Mouse (Mus musculus) right cerebral cortex, postnatal 4 days (tissue): Measurements from ENCODE around the gene Zhx3.

Source experiments
- DNase-seq: peaks from one replicate; pipeline ENCODE4 v3.0.0-alpha.2; 2022

Gene Zhx3

DNA sequence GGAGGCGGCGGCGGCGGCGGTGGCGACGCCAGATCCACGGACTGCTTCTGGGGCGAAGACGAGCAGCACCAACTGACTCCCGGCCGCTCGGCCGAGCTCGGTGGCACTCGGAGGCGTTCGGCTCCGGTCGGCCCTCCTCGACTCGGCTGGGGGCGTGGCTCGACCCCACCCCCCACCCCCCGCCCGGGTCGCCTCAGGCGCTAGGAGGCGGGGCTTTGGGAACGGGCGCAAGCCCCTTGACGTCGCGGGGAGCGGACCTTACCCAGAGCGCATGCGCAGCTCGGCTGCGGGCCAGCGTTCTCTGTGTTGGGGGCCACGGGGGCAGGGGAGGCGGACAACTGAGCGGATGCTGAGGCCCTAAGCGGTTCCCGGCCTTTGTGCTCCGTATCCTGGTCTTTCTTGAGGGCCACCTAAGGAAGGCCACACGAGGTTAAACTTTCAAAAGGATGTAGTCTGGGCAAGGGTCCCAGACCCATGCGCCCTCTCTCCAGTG is at the start of gene Zhx3:
Gene Zhx3 (minus strand): TSS at position 109 of the 493 bp plus-strand sequence.
- DNase-seq = peak; percentile 89

DNA sequence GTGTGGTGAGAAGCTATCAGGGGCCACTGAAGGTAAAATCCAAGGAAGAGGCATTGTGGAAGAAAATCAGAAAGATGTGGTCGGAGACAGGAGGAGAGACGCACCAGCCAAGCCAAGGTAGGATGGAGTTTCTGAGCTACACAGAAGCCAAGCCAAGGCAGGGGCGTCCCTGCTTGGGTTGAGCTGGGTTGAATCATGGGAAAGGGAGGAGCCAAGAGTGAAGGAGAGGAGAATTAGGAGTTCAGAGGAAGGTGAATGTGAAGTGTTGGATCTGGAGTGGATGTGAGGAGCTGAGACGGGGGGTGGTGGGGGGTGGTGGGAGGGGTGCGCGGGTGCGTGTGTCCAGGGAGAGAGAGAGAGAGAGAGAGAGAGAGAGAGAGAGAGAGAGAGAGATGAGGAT is 48.5 kb upstream of the Zhx3 start:
- DNase-seq = no peak

DNA sequence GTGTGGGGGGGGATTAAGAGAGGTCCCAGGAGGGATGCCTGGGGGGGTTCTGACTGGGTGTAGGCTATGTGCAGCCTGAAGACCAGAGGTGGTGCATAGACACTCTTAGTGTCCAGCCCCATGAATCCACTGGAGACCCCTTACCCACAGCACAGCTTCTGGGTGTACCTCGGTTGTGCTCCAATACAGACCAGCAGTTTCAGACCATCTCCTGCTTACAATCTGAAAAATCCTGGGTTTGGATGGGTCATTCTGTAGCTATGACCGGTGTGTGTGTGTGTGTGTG is 46.1 kb upstream of the Zhx3 start:
- DNase-seq = no peak

DNA sequence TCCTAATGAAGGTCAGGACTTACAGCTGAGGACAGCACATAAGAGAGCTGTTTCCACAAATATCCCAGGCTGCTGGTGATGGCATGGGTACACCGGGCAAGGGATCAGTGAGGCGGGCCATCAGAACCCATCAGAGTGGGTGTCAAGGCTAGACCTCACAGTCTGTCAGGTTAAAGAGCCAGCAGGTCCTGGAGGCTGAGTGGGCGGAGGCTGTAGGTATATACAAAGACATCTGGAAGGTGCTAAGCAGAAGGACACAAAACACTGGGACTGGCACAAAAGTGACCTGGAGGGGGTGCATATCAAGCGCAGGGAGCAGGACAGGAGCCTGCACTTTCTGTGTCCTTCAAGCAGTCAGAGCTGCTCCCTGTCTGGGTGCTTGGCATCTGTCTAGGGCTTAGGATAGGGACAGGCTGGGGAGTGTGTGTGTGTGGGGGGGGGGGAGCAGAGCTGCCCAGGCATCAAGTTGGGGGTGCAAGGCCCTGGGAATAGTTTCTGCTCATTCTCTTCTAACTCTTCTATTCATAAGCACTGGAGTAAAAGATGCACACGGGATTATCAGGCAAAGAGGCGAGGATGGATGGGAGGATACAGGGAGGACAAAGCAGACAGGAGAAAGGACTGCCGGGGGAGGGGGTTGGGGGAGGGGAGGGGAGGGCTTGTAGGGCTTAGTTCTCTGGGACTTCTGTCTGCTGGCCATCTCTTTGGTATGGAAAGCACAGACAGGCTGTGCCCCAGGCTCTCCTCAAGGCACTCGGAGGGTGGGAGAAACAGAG is 45.5 kb upstream of the Zhx3 start:
- no peak for DNase-seq

DNA sequence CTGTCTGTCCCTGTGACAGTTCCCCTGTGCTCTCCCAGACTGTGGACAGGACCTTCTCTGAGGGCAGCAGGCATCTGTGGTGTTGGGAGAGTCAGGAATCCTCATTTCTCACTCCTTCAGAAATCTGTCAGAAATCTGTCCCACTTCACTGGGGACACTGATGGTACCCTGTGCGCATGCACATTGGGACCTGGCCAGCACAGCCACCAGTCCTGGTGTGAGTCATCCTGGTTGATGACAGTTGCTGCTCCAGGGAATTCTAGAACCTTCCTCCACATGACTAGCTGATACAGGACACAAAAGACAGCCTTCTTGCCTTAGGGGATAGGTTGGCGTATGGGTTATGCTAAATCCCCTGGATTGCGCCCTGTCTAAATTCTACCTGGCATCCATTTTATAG is 44.5 kb upstream of the Zhx3 start:
- no peak for DNase-seq

DNA sequence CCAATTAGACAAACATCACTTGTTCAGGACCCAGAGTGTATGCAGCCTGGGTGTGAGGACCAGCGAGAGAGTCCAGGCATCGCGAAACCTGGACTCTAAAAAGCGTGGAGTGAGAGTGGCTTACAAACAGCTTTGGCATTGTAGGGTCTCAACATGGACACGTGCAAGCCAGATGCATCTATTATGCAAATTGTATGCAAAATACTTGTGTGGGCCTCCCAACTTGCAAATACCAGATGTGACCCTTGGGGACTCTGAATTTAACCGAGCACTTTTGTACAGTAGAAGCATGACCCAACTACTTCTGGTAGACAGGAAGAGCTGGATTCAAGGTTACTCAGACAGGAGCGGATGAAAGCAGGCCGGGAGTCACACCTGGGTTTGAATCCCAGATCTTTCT is 43.9 kb upstream of the Zhx3 start:
- no peak for DNase-seq

DNA sequence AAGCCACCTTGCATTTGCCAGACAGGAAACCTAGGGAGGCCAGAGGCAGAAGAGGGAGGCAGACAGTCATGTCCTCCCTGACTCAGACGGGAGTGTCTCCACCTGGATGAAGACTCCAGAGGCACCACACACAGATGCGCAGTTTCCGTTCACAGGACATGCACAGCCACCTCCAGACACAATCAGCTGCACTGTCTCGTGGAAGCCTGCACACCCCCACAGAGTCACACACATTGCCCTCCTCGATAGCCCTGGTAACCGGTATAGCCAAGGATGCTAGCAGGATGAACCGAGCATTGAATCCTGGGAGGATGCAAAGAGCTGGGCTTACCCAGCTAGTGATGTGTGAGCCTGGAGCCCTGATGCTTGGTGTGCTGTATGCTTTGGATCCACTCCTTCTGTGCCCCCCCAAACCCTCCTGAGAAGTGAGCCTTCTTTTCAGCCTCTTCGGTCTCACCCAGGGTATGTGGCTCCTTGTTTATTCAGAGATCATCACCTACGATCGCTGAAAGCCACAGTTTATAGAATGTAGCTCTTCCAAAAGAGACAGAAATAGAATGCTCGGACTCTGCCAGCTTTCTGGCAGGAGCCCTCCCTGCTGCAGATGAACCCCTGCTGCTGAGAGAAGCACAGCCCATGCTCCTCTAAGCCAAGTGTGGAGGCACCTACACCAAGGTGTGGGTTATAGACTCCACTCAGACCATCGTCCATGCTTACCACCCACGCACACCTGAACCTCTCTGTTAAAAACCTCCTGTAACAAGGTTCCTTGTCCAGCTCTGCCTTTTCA is 43.2 kb upstream of the Zhx3 start:
- no peak for DNase-seq

DNA sequence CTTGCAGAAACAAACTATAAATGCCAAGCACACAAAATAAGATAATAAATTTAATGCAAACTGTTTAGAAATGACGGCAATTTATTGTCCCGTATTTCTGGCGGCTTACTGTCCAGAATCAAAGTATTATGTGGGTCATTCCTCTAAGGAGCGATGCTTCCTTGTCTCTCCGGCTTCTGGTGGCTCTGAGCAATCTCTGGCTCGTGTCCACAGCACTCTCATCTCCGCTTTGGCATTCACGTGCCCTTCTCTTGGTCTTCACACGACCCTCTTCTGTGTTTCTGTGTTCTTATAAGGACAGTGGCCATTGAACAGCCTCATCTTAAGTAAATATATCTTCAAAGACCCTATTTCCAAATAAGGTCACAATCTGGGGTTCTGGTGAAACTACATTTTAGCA is 41.9 kb upstream of the Zhx3 start:
- DNase-seq = no peak

DNA sequence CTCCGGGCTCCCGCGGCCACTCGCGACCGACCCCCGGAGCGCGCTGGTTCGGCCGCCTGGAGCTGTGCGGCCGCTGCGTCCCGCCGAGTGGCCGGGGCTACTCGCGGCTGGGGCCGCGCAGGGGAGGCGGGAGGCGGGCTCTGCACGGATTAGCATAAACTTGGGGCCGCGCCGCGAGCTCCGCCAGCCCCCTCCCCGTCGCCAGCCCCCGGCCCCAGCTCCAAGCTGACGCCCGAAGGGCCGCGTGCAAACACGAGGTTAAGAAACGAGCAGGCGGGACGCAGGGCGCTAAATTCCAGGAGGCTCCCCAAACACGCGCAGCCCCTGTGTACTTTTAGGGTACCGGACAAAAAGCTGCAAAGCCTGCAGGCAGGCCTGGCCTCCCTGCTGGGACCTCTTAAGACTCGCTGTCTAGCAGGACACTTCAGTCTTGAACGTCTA is 39.5 kb upstream of the Zhx3 start, which contains the start of gene Emilin3:
Gene Emilin3 (minus strand): TSS at position 98 of the 441 bp plus-strand sequence.
- DNase-seq = no peak

DNA sequence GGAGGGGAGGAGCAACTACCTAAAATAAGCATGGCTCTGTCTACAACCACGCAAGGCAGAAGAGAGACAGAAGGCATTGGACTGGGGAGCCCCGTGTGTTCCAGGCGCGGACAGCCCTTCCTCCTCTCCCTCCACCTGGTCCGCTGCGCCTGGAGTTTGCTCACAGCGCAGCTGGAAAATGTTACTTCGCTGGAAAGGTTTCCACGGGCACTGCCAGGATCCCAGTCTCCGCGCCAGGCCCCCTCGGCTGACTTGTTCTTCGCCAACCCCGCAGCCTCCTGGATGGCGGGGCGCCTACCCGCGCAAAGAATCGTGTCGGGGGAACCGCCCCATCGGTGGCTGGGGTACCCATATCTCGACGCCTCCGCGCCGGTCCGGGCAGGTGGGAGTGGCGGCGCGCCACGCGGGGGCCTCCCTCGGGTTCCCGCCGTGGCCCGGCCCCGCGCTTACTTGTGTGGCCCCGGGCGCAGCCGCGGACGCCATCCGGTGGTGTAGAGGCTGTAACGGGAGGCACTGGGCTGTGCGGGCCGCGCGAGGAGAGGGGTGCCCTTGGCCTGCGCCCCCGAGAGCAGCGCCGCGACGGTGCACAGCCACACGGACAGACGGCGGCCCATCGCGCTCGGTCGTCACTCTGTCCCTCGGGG is 38.9 kb upstream of the Zhx3 start:
- no peak for DNase-seq

DNA sequence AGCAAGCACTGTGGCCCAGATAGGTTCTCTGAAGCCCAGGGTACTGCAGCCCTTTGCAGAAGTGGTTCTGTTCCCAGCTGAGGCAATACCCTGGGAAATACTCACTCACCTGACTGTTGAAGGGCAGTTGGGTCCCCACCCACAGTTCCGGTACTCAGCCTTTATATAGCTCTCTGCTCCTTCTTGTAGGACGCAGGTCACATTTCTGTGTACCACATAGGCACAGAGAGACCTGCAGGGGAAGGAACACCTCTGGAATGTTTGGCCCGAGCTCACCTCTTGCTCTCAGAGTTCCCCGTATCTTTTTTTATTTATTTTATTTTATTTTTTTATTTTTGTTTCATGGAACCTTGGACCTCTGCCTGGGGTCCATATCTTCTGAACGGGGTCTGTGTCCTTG is 37.8 kb upstream of the Zhx3 start:
- no peak for DNase-seq

DNA sequence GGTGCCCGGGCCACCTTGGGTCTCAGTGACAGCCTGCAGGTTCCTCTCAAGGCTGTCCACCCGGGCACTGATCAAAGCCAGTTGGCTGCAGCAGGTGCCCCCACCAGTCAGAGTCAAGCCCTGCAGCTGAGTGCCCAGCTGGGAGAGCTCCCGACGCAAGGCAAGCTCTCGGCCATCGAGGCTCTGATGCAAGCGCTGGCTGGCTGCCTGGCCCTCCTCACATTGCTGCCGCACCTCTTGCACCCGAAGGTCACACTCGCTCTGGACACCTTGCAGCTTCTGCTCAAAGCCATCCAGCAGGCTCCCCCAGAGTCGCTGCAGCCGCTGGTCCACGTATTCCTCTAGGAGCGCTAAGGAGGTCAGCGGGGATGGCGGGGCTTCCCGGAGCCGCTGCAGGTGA is 35.8 kb upstream of the Zhx3 start:
- DNase-seq = no peak

DNA sequence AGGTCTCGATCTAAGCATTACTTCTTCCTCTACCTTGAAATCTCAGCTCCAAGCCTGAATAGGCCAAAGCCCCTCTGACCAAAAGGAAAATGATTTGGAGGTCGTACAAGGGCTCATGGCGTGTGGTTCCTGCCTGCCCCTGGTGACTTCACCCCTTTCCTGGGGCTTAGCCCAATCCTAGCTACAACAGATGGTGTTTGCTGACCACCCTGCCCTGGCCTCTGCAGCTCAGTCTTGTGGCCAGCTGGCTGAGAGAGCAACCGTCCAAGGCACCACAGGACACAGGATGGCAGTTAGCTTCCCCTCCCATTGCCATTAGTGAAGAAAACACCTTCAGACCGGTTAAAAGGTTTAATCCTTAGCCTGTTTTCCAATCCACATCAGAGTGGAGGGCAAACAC is 33.3 kb upstream of the Zhx3 start:
- DNase-seq = no peak

DNA sequence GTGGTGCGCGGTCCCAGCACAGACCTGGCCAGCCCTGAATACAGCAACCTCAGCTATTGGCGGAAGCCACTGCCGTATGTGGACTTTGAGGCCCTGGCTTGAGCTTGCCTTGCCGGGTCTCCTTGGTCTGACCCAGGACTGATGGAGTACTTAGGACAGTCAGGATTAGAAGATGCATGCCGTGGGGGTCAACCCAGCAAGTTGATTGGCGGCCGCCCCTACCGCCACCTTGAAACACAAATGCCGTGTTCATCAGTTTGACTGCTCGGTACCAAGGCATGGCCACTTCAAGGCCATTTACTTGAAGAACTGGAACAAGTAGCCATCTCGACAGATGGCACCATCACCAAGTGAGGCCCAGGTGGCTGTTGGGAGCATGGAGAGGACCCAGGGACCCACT is 32.5 kb upstream of the Zhx3 start:
- no peak for DNase-seq

DNA sequence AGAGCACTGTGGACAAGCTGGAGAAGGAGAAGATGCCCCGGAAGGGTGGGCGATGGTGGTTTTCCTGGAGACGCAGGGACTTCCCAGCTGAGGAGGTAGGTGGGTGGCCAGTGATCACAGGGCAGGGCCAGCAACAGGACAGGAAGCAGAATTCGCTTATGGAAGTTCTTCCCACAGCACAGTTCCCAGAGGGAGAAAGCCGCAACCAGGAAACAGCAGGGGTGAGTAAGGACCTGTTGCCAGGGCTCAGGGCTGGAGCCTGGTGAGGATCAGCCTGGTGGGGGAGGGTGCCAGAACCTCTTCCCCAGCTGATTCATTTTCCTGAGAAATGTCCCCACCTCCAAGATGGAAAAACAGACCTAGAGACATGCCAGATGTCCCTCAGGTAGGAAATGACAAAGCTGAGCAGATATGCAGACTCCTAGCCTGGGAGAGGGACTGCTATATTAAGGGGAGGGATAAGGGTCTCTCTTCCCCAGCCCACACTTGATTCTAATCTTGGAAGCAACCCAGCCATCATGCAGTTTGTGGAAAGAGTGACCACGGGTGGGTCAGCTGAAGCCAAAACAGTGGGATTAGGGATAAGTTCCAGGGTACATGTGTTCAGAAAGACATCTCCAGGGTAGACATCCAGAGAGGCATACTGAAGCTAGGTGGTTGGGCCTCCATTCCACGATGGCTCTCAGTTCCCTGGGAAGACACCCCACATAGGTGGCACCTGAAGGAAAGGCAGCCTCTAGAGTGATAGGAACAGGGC is 29.0 kb upstream of the Zhx3 start:
- no peak for DNase-seq

DNA sequence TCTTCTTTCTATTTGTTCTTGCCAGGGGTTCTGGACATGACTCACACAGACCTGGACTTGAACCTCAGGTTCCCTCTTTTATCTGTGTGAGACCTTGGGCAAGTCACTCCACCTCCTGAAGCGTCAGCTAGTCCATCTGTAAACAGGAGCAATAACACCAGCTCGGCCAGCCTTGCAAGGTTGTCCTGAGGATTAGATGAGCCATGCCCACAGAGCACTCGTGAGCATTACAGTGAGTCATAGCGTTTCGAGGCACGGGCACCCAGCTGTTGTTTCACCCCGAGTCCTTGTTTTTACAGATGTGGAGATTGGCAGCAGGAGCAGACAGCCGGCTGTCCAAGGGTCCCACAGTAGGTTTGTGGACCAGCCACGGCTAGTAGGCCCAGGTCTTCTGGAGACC is 18.9 kb upstream of the Zhx3 start:
- DNase-seq = no peak

DNA sequence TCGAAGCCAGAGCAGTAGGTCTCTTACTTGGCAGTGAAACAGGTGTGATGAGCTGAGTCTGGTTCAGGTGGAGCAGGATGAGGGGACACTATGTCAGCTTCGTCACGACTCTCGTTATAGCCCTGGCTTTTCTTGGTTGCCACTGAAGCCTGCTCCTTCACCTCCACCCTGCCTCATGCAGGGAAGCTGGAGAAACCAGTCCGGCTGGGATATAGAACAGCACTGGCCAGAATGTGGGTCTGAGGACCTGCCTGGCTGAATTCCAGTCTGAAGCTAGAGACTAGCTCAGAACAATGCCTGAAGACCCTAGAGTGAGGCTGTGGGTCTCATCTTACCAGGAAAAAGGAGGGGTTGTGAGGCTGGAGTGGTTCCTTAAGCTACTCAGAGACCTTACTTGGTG is 18.2 kb upstream of the Zhx3 start:
- DNase-seq = no peak

DNA sequence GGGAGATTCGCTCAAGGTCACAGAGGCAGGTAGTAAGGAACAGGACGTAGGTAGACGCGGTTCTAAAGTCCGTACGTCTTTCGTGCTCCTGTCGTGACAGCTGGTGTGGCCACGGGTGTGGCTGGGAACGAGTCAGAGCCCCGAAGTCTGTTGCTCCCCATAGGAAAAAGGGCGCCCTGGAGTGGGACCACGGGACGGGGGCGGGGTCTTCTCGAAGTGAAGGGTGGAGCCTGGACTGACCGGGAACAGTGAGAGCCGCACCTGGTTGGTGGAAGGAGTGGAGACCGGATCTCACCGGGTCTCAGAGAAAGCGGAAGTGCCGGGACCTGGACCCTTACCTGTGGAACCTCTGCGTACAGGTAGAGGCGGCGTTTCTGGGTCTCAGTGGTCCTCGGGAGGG is 15.1 kb upstream of the Zhx3 start:
- no peak for DNase-seq

DNA sequence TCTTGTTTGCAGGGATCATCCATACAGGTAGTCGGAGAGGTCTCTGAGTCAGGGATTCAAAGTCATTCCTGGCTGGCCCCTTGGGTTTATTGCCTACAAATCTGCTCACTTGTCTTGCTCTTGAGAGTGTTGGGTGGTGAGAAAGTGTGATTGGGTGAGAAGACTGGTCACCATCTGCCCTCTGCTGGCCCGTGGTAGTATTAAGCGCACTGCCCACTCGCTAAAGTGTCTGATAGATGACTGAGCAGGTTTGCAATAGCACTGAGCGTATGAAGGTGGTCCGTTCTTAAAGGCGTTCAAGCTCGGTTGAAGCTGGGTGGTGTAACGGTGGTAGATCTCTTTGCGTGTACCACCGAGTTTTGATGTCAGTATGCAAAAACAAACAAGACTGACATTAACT is 14.5 kb upstream of the Zhx3 start:
- peak; percentile 80 for DNase-seq

DNA sequence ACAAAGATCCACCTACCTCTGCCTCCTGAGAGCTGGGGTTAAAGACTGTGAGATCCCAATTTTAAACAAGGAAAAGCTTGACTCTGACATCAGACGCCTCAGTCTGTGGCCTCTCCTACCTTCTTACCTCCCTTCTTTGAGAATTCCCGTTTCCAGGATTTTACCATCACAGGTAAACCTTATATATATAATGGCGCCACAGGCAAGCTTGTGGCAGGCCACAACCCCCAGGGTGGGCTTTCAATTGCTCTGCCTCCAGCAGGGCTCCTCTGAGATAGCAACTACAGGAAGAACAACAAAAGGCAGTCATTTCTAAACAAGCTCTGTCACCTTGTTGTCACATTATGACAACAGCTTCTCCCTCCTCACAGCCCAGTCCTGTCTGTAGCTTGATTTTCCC is 13.4 kb upstream of the Zhx3 start:
- no peak for DNase-seq

DNA sequence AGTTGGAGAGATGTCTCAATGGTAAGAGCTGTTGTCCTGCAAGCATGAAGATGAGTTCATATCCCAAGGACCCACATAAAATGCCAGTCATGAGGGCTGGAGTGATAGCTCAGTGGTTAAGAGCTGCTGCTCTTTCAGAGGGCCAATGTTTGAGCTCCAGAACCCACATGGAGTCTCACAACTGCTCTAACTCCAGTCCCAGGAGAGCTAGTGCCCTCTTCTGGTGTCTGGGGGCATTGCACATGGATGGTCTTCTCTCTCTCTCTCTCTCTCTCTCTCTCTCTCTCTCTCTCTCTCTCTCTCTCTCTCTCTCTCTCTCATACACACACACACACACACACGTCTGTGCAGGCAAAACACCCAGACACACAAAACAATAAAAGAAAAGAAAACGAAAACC is 12.0 kb upstream of the Zhx3 start:
- DNase-seq = peak; percentile 48

DNA sequence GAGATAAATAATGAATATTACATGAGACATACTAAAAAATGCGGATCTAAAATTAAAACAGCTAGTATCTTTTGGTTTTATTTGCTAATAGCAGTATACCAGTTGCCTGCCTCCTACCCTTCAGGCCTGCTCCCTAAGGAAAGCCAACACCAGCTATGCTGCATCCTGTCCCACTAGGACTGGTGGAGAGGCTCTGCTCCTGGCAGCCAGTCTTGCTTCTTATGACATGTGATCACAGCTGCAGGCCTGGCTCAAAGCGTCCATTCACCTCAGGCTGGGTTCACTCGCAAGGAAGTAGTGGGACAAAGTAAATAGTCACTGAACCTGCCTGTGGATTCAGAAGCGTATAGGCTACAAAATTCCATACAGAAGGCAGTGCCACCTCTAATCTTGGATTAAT is 11.1 kb upstream of the Zhx3 start:
- no peak for DNase-seq

DNA sequence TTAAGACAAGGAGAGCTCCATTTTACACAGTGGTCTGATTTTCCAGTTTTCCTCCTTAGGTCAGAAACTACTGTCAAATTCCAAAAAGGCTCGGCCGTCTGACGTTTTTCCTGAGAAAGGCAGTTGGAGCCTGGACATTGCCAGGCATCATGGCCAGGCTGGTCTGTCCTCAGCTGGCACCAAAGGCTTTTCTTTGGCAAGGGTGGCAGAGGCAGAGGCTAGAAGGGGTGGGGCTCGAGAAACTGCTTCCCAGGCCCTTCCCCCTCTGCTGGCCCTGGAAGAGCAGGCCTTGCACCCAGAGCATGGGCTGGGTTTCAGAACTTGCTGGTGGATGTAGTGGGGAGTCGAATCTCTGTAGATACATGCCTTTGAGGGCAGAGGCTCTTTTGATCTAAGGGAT is 9.6 kb upstream of the Zhx3 start:
- no peak for DNase-seq
